Mouse (Mus musculus): ENCODE results near the gene 4930432M17Rik.

- no peak for TF ChIP-seq CTCF (IDR thresholded peaks at IDR 0.05)
- TF ChIP-seq POLR2A (IDR thresholded peaks at IDR 0.05; ENCODE audit: insufficient read depth, low read depth, low read length): no peak
Measured at GRCm38 (mm10) chr3:121710894-121711531, 40.5 kb downstream of the 4930432M17Rik start.
